In the genomic region with DNA sequence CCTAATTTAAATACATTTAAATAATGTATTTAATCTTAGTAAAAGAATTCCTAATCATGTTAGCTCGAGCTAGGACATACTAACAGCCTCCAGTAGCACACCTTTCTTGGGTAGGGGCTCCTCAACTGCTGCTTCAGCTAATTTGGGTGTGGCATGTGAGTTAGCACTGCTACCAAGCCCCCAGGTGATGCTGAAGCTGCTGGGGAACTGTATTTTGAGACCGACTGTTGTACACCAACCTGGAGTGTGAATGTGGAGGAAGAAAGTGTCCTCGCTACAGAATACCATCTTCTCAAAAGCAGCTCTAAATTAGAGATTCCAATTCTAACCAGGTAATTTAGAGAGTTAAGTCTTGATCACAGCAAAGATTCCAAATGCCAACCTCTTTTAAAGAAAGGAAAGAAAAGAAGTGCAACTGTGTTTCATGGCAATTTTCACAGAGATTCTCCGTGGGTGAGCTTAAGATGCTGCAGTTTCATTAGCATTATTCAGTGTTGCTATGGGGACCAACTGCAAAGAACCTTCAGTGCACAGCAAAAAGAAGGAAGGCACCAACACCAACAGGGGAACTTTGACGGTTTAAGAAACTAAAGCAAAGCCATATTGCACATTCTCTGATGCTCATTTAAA, we compare ENCODE assay signal across 13 mouse cellular contexts. TPM values are rescaled to one million over a fixed set of nuclear protein-coding genes. Genes with fewer than 3 reads are reported as not detected.
A peak's percentile ranks its signal among the peaks of the same experiment; 100 is the strongest.
DNase-seq lines count a peak whose midpoint lies in the region; ATAC-seq and TF ChIP-seq lines count a peak whose summit lies in the region.
"Had no signal": no experiment of that assay in that cellular context is flagged by ENCODE, and none has a peak within 500 bp of the region (broad histone marks: within the 10 kb centered on the region; RNA-seq: fewer than 3 reads in every experiment).

No protein-coding gene starts in this region.

- H3K36me3 ChIP-seq in neural tube, embryonic 13.5 days, result peaks cover under 1% of the 10 kb centered on the region
- H3K36me3 ChIP-seq: liver, embryonic 12.5 days had no signal

- H3K9me3 ChIP-seq in neural tube, embryonic 13.5 days, result no peaks in the 10 kb centered on the region
- H3K9me3 ChIP-seq: intestine, embryonic 15.5 days; liver, embryonic 12.5 days had no signal

- peak; percentile 15 for DNase-seq in embryo, embryonic 11 days
- no peak for DNase-seq in embryo, embryonic 9.5 days (ENCODE audit: extremely low spot score)
- no peak for DNase-seq in left cerebral cortex, adult 2 months (ENCODE audit: extremely low spot score in 1 of 2, low spot score in 2 of 2)
- DNase-seq in left cerebral cortex, postnatal 4 days, result no peak
- DNase-seq in left cerebral cortex, postnatal 14 days (ENCODE audit: low spot score in 2 of 2), result peak; percentile 41 to 73
- no peak for DNase-seq in lung, postnatal 25 days (ENCODE audit: low spot score)
- DNase-seq in cerebellum, adult 2 months, result no peak
- DNase-seq: gastrocnemius, postnatal 36 days; kidney, postnatal 14 days had no signal

- peak overlapping the region; percentile 90 for H3K27ac ChIP-seq in left cerebral cortex, adult 2 months
- H3K27ac ChIP-seq in neural tube, embryonic 13.5 days (replicated peaks), result peak overlapping the region; percentile 56
- no peak overlapping the region for H3K27ac ChIP-seq in cerebellum, adult 2 months (ENCODE audit: insufficient read depth, low read length)
- H3K27ac ChIP-seq: intestine, embryonic 15.5 days; liver, embryonic 12.5 days had no signal

- no peaks in the 10 kb centered on the region for H3K27me3 ChIP-seq in neural tube, embryonic 13.5 days
- no peaks in the 10 kb centered on the region for H3K27me3 ChIP-seq in cerebellum, adult 2 months (ENCODE audit: control insufficient read depth, insufficient read depth, low read length)
- H3K27me3 ChIP-seq: intestine, embryonic 15.5 days; liver, embryonic 12.5 days had no signal

- WGBS in neural tube, embryonic 13.5 days, result 26% methylated on average over 5 of the region's 5 CpGs
- WGBS in cerebellum, adult 2 months, result 63% methylated on average over 5 of the region's 5 CpGs

- no peak overlapping the region; the same call in 1 of the 2 replicates for H3K4me3 ChIP-seq in left cerebral cortex, adult 2 months
- H3K4me3 ChIP-seq in neural tube, embryonic 13.5 days, result no peak overlapping the region
- no peak overlapping the region for H3K4me3 ChIP-seq in cerebellum, adult 2 months (replicated peaks; ENCODE audit: insufficient read depth, low read depth, low read length)
- H3K4me3 ChIP-seq: erythroblast, embryonic 14.5 days; intestine, embryonic 15.5 days; liver, embryonic 12.5 days had no signal

- intact Hi-C loops in left cerebral cortex, adult 2 months (cut with DNase I), result no loop called here
- intact Hi-C loops in left cerebral cortex, postnatal 4 days (cut with DNase I), result no loop called here
- intact Hi-C loops in left cerebral cortex, postnatal 14 days (cut with DNase I), result no loop called here

- no peak for TF ChIP-seq POLR2A in cerebellum, adult 2 months (IDR thresholded peaks at IDR 0.05; ENCODE audit: borderline replicate concordance, insufficient read depth, low read length)

- ATAC-seq in neural tube, embryonic 13.5 days (ENCODE audit: low read depth), result no peak
- ATAC-seq: intestine, embryonic 15.5 days; liver, embryonic 12.5 days had no signal

- H3K4me2 ChIP-seq in neural tube, embryonic 13.5 days, result peak overlapping the region; percentile 11; the same call in 1 of the 2 replicates
- H3K4me2 ChIP-seq: intestine, embryonic 15.5 days; liver, embryonic 12.5 days had no signal

- peaks cover 15% of the 10 kb centered on the region for H3K4me1 ChIP-seq in neural tube, embryonic 13.5 days (replicated peaks)
- no peaks in the 10 kb centered on the region for H3K4me1 ChIP-seq in cerebellum, adult 2 months (ENCODE audit: control insufficient read depth, insufficient read depth, low read length)
- H3K4me1 ChIP-seq: intestine, embryonic 15.5 days; liver, embryonic 12.5 days had no signal

- no peak; the same call in 1 of the 2 replicates for TF ChIP-seq CTCF in left cerebral cortex, adult 2 months (IDR thresholded peaks at IDR 0.05)
- no peak for TF ChIP-seq CTCF in cerebellum, adult 2 months (IDR thresholded peaks at IDR 0.05; ENCODE audit: borderline replicate concordance, insufficient read depth, low read depth, low read length)

- no peak overlapping the region for H3K9ac ChIP-seq in neural tube, embryonic 13.5 days
- H3K9ac ChIP-seq: intestine, embryonic 15.5 days; liver, embryonic 12.5 days had no signal

RNA-seq across cellular contexts. Expression of gene Zfp277, which starts 30.9 kb away (rescaled TPM):
- 10 to 100 TPM; 18.7 to 19.6 TPM for total RNA-seq in left cerebral cortex, adult 2 months (2021)
- total RNA-seq in left cerebral cortex, postnatal 4 days (2021), result 10 to 100 TPM; 21.4 to 23.6 TPM
- 10 to 100 TPM; 19.9 to 20.9 TPM for total RNA-seq in left cerebral cortex, postnatal 14 days (2021)
- polyA plus RNA-seq in neural tube, embryonic 13.5 days (2015; fragmentation: Nextera tagmentation; extraction: Ambion mirVana), result 29.1 and 31.0 TPM in 2 replicates
- 14.3 and 15.8 TPM in 2 replicates for polyA plus RNA-seq in cerebellum, adult 2 months (2012; rRNA removed)

RNA-seq across cellular contexts. Expression of gene Dock4, which starts 31.0 kb away (rescaled TPM):
- 100 to 1,000 TPM in 1 of 2 experiments, 10 to 100 TPM in 1; 97.3 to 104 TPM for total RNA-seq in left cerebral cortex, adult 2 months (2021)
- total RNA-seq in left cerebral cortex, postnatal 4 days (2021), result 10 to 100 TPM; 61.4 to 62.9 TPM
- 10 to 100 TPM; 86.1 to 86.3 TPM for total RNA-seq in left cerebral cortex, postnatal 14 days (2021)
- 31.4 and 31.8 TPM in 2 replicates for polyA plus RNA-seq in neural tube, embryonic 13.5 days (2015; fragmentation: Nextera tagmentation; extraction: Ambion mirVana)
- polyA plus RNA-seq in cerebellum, adult 2 months (2012; rRNA removed), result 35.6 and 41.5 TPM in 2 replicates

Comparison
In these comparisons a context has a peak if more than half of its experiments do, and no peak if none do; other contexts are left out.
1. DNase-seq: peak in embryo, embryonic 11 days (single experiment) and left cerebral cortex, postnatal 14 days (2 of 2); none in embryo, embryonic 9.5 days (single experiment), left cerebral cortex, adult 2 months (0 of 2), left cerebral cortex, postnatal 4 days (single experiment), lung, postnatal 25 days (single experiment) and cerebellum, adult 2 months (0 of 2).